Comparison of ENCODE assay signal across 27 mouse cellular contexts in genomic region chr10:21242471-21243231, GRCm38 (mm10). TPM values are rescaled to one million over a fixed set of nuclear protein-coding genes. Genes with fewer than 3 reads are reported as not detected.
DNase-seq lines count a peak whose midpoint lies in the region; ATAC-seq and TF ChIP-seq lines count a peak whose summit lies in the region.
"Had no signal": no experiment of that assay in that cellular context is flagged by ENCODE, and none has a peak within 500 bp of the region (broad histone marks: within the 10 kb centered on the region; RNA-seq: fewer than 3 reads in every experiment).

No protein-coding gene starts in this region.

- no peaks in the 10 kb centered on the region for H3K9me3 ChIP-seq in G1E (replicated peaks)
- no peaks in the 10 kb centered on the region for H3K9me3 ChIP-seq in MEL (replicated peaks; ENCODE audit: insufficient read depth, low read length)
- H3K9me3 ChIP-seq in liver, embryonic 14.5 days (ENCODE audit: control insufficient read depth, low read length) = no peaks in the 10 kb centered on the region
- no peaks in the 10 kb centered on the region for H3K9me3 ChIP-seq in liver, postnatal 0 days (ENCODE audit: low read length)
- H3K9me3 ChIP-seq: embryonic facial prominence, embryonic 10.5 days; embryonic facial prominence, embryonic 13.5 days; forebrain, embryonic 12.5 days; forebrain, embryonic 15.5 days; heart, embryonic 12.5 days; heart, embryonic 15.5 days had no signal

- TF ChIP-seq CTCF in G1E (IDR thresholded peaks at IDR 0.05; ENCODE audit: low read depth, low read length) (no peak), MEL (IDR thresholded peaks at IDR 0.05 in 2 of 3, conservative IDR thresholded peaks at IDR 0.05 in 1 of 3; ENCODE audit: control insufficient read depth in 1 of 3, insufficient read depth in 1 of 3, low read depth in 2 of 3, low read length in 3 of 3, poor library complexity in 1 of 3, severe bottlenecking in 1 of 3) (no peak)
- no peak for TF ChIP-seq CTCF in liver, embryonic 14.5 days (IDR thresholded peaks at IDR 0.05; ENCODE audit: low read depth)
- no peak for TF ChIP-seq CTCF in liver, postnatal 0 days (IDR thresholded peaks at IDR 0.05; ENCODE audit: low read depth)

- H3K4me3 ChIP-seq in G1E (ENCODE audit: low read depth, low read length) (peak overlapping the region; percentile 51; the same call in 1 of the 2 replicates), MEL (ENCODE audit: control insufficient read depth in 1 of 2, insufficient read depth in 1 of 2, low read depth in 2 of 2, low read length in 2 of 2) (peak overlapping the region; percentile 39 to 48)
- no peak overlapping the region for H3K4me3 ChIP-seq in liver, embryonic 14.5 days (ENCODE audit: insufficient read depth in 1 of 2, low read depth in 2 of 2, low read length in 2 of 2)
- H3K4me3 ChIP-seq in liver, postnatal 0 days (ENCODE audit: low read depth, low read length) = no peak overlapping the region
- H3K4me3 ChIP-seq: embryonic facial prominence, embryonic 10.5 days; embryonic facial prominence, embryonic 13.5 days; forebrain, embryonic 12.5 days; forebrain, embryonic 15.5 days; heart, embryonic 12.5 days; heart, embryonic 15.5 days had no signal

- 79% methylated on average over 16 of the region's 16 CpGs for WGBS in liver, embryonic 14.5 days (ENCODE audit: insufficient replicate concordance)
- 79% methylated on average over 16 of the region's 16 CpGs for WGBS in liver, postnatal 0 days (ENCODE audit: insufficient replicate concordance)

- TF ChIP-seq RAD21 in MEL (IDR thresholded peaks at IDR 0.05; ENCODE audit: low read depth, low read length) = no peak

- intact Hi-C loops in heart, postnatal 10 days (cut with DNase I) = no loop called here
- intact Hi-C loops in gastrocnemius, postnatal 14 days (cut with DNase I; ENCODE audit: low total_unique reads) = no loop called here

- H3K9ac ChIP-seq in MEL (ENCODE audit: control insufficient read depth, low read depth, low read length, poor library complexity, severe bottlenecking) = peak overlapping the region; percentile 82
- H3K9ac ChIP-seq in liver, embryonic 14.5 days (replicated peaks) = peak overlapping the region; percentile 9
- H3K9ac ChIP-seq in liver, postnatal 0 days (replicated peaks) = no peak overlapping the region
- H3K9ac ChIP-seq: embryonic facial prominence, embryonic 13.5 days; forebrain, embryonic 12.5 days; forebrain, embryonic 15.5 days; heart, embryonic 12.5 days; heart, embryonic 15.5 days; hindbrain, embryonic 14.5 days had no signal

- no peak for DNase-seq in G1E (ENCODE audit: low spot score)
- peak; percentile 68 for DNase-seq in MEL (ENCODE audit: low read depth, low spot score)
- no peak for DNase-seq in liver, embryonic 14.5 days (ENCODE audit: low read depth in 3 of 3, low spot score in 3 of 3)
- no peak for DNase-seq in liver, postnatal 0 days
- no peak for DNase-seq in heart, postnatal 10 days
- DNase-seq in heart, adult 18-20 months = no peak
- no peak for DNase-seq in gastrocnemius, postnatal 14 days
- DNase-seq: adrenal gland, postnatal 10 days; cerebellum, adult 11 months; cerebellum, adult 2 months; cerebellum, adult 9-11 months; cerebellum, postnatal 36 days; embryo, embryonic 11 days; heart, adult 11 months; heart, postnatal 14 days; heart, postnatal 4 days had no signal

- H3K36me3 ChIP-seq in G1E (replicated peaks) = no peaks in the 10 kb centered on the region
- peaks cover 0 to 71% of the 10 kb centered on the region in 2 experiments; a peak in 2 of 4 replicates for H3K36me3 ChIP-seq in MEL (ENCODE audit: control insufficient read depth in 1 of 2, insufficient read depth in 2 of 2, low read length in 2 of 2)
- H3K36me3 ChIP-seq in liver, embryonic 14.5 days (replicated peaks; ENCODE audit: control insufficient read depth, insufficient read depth, low read depth) = no peaks in the 10 kb centered on the region
- H3K36me3 ChIP-seq in liver, postnatal 0 days (replicated peaks; ENCODE audit: insufficient read depth, low read length) = no peaks in the 10 kb centered on the region
- H3K36me3 ChIP-seq: embryonic facial prominence, embryonic 10.5 days; embryonic facial prominence, embryonic 13.5 days; forebrain, embryonic 12.5 days; forebrain, embryonic 15.5 days; heart, embryonic 12.5 days; heart, embryonic 15.5 days had no signal

- peaks cover 11% of the 10 kb centered on the region for H3K79me2 ChIP-seq in MEL (ENCODE audit: control insufficient read depth, insufficient read depth, low read length, poor library complexity)

- no peaks in the 10 kb centered on the region for H3K27me3 ChIP-seq in G1E (ENCODE audit: insufficient read depth, low read length)
- H3K27me3 ChIP-seq in MEL (ENCODE audit: control insufficient read depth in 1 of 2, insufficient read depth in 2 of 2, low read length in 2 of 2) = no peaks in the 10 kb centered on the region
- H3K27me3 ChIP-seq in liver, embryonic 14.5 days (ENCODE audit: control insufficient read depth, insufficient read depth, low read length) = no peaks in the 10 kb centered on the region
- no peaks in the 10 kb centered on the region for H3K27me3 ChIP-seq in liver, postnatal 0 days (ENCODE audit: insufficient read depth, low read length)
- H3K27me3 ChIP-seq: embryonic facial prominence, embryonic 13.5 days; forebrain, embryonic 12.5 days; forebrain, embryonic 15.5 days; heart, embryonic 12.5 days; heart, embryonic 15.5 days had no signal

- peak overlapping the region; percentile 99 for H3K27ac ChIP-seq in MEL (ENCODE audit: control insufficient read depth, low read depth, low read length)
- peak overlapping the region; percentile 75 for H3K27ac ChIP-seq in liver, embryonic 14.5 days
- H3K27ac ChIP-seq in liver, postnatal 0 days (ENCODE audit: low read depth) = no peak overlapping the region
- H3K27ac ChIP-seq: embryonic facial prominence, embryonic 10.5 days; embryonic facial prominence, embryonic 13.5 days; forebrain, embryonic 12.5 days; forebrain, embryonic 15.5 days; heart, embryonic 15.5 days; hindbrain, embryonic 14.5 days; hindbrain, postnatal 0 days had no signal

- peak overlapping the region; percentile 59 for H3K4me2 ChIP-seq in liver, embryonic 14.5 days (ENCODE audit: low read depth)
- H3K4me2 ChIP-seq in liver, postnatal 0 days (ENCODE audit: low read depth, low read length) = peak overlapping the region; percentile 33; the same call in 1 of the 2 replicates
- H3K4me2 ChIP-seq: embryonic facial prominence, embryonic 13.5 days; forebrain, embryonic 12.5 days; forebrain, embryonic 15.5 days; heart, embryonic 12.5 days; heart, embryonic 15.5 days; hindbrain, embryonic 14.5 days had no signal

- peak; percentile 5 to 8; a peak in 1 of 4 replicates for TF ChIP-seq POLR2A in MEL (IDR thresholded peaks at IDR 0.05; ENCODE audit: control insufficient read depth in 1 of 2, insufficient read depth in 1 of 2, low read depth in 1 of 2, low read length in 2 of 2, poor library complexity in 1 of 2)

- no peak for ATAC-seq in G1E (ENCODE audit: extremely low read depth, insufficient number of reproducible peaks, low FRiP score, poor library complexity, severe bottlenecking)
- no peak for ATAC-seq in liver, embryonic 14.5 days (ENCODE audit: insufficient read depth)
- no peak for ATAC-seq in liver, postnatal 0 days
- ATAC-seq: CD4-positive, CD25-positive, alpha-beta regulatory T cell, adult 4 months; forebrain, embryonic 15.5 days; hindbrain, postnatal 0 days; inflammation-experienced regulatory T-cells, adult 6 months; Patski had no signal

- H3K4me1 ChIP-seq in G1E (ENCODE audit: insufficient read depth, low read depth, low read length) (peaks cover 78% of the 10 kb centered on the region), MEL (ENCODE audit: control insufficient read depth in 1 of 2, insufficient read depth in 2 of 2, low read length in 2 of 2) (peaks cover 43 to 56% of the 10 kb centered on the region in 2 experiments)
- H3K4me1 ChIP-seq in liver, embryonic 14.5 days (replicated peaks; ENCODE audit: control insufficient read depth in 2 of 2, insufficient read depth in 2 of 2, low read length in 1 of 2) = peaks cover 31 to 45% of the 10 kb centered on the region in 2 experiments
- H3K4me1 ChIP-seq in liver, postnatal 0 days (ENCODE audit: insufficient read depth) = peaks cover 5% of the 10 kb centered on the region
- H3K4me1 ChIP-seq: embryonic facial prominence, embryonic 10.5 days; embryonic facial prominence, embryonic 13.5 days; forebrain, embryonic 12.5 days; forebrain, embryonic 15.5 days; heart, embryonic 12.5 days; heart, embryonic 15.5 days had no signal

- TF ChIP-seq EP300 in MEL (IDR thresholded peaks at IDR 0.05; ENCODE audit: low read depth in 1 of 2, low read length in 2 of 2) = no peak; a peak in 1 of 4 replicates
- no peak for TF ChIP-seq EP300 in liver, embryonic 14.5 days (IDR thresholded peaks at IDR 0.05; ENCODE audit: low read depth)
- no peak for TF ChIP-seq EP300 in liver, postnatal 0 days (IDR thresholded peaks at IDR 0.05; ENCODE audit: low read depth)

TF ChIP-seq in MEL, 35 proteins besides CTCF, POLR2A, EP300 and RAD21 (continues in another document):
- TF ChIP-seq CHD2 (IDR thresholded peaks at IDR 0.05; ENCODE audit: low read length) (no peak), ZKSCAN1 (IDR thresholded peaks at IDR 0.05; ENCODE audit: low read depth, low read length) (peak; percentile 33; the same call in 1 of the 2 replicates), TBP (IDR thresholded peaks at IDR 0.05; ENCODE audit: low read depth, low read length) (no peak; the same call in 1 of the 2 replicates), SMC3 (IDR thresholded peaks at IDR 0.05; ENCODE audit: low read depth, low read length) (0 out of 2 replicates have a peak, but pooled peaks have one; percentile 15), MEF2A (IDR thresholded peaks at IDR 0.05; ENCODE audit: extremely low read depth, insufficient replicate concordance, low read depth, low read length, poor library complexity, severe bottlenecking) (0 out of 2 replicates have a peak, but pooled peaks have one; percentile 21), MYB (IDR thresholded peaks at IDR 0.05; ENCODE audit: low read depth, low read length) (no peak), TAL1 (IDR thresholded peaks at IDR 0.05; ENCODE audit: low read length) (no peak), TCF12 (IDR thresholded peaks at IDR 0.05; ENCODE audit: low read depth, low read length) (no peak), GABPA (IDR thresholded peaks at IDR 0.05; ENCODE audit: low read depth, low read length) (no peak)

RNA-seq across cellular contexts. Expression of gene Hbs1l, which starts 53.1 kb away (rescaled TPM):
- total RNA-seq in G1E (2014; fragmentation: Nextera tagmentation) = 153 and 180 TPM in 2 replicates
- 150 and 153 TPM in 2 replicates for total RNA-seq in G1E (2017)
- polyA plus RNA-seq in G1E (2012) = 52.5 and 132 TPM in 2 replicates
- 115 and 133 TPM in 2 replicates for total RNA-seq in MEL (2012; rRNA removed)
- polyA plus RNA-seq in MEL (2012; ENCODE audit: insufficient read depth in 1 of 2, insufficient read length in 2 of 2, low read depth in 1 of 2, low replicate concordance in 2 of 2, missing spikeins in 1 of 2) = 100 to 1,000 TPM in 1 of 2 experiments, not detected in 1; 103 TPM
- 13.5 and 18.0 TPM in 2 replicates for polyA plus RNA-seq in liver, embryonic 14.5 days (2012; rRNA removed)
- 56.1 and 61.8 TPM in 2 replicates for polyA plus RNA-seq in liver, embryonic 14.5 days (2014; fragmentation: Nextera tagmentation; extraction: Ambion mirVana)
- 45.4 and 50.9 TPM in 2 replicates for polyA plus RNA-seq in liver, postnatal 0 days (2015; fragmentation: Nextera tagmentation; extraction: Ambion mirVana)
- 10 to 100 TPM; 56.6 to 60.9 TPM for total RNA-seq in heart, postnatal 10 days (2021)
- 10 to 100 TPM; 74.2 to 74.6 TPM for total RNA-seq in heart, adult 18-20 months (2021)
- 10 to 100 TPM; 52.2 to 53.5 TPM for total RNA-seq in gastrocnemius, postnatal 14 days (2021)

Comparison
In these comparisons a context has a peak if more than half of its experiments do, and no peak if none do; other contexts are left out.
1. H3K4me3 ChIP-seq: peak in G1E (single experiment) and MEL (2 of 2); none in liver, embryonic 14.5 days (0 of 2) and liver, postnatal 0 days (single experiment).